Mouse (Mus musculus) limb, embryonic 14.5 days (tissue): Measurements from ENCODE around the gene Eno3. TPM values are rescaled to one million over a fixed set of nuclear protein-coding genes. Genes with fewer than 3 reads are reported as not detected.

ENCODE experiments used
- ATAC-seq: fragments of 200-750 bp; cut with Nextera tagmentation; 2 replicates; pipeline ENCODE4 v1.8.0; 2017; ENCODE audit warnings: low read depth, moderate number of reproducible peaks, moderate TSS enrichment; ENCODE audit not compliant: low FRiP score
- DNase-seq: peaks from one replicate; pipeline ENCODE4 v3.0.0-alpha.2; 2015; ENCODE audit warnings: low spot score
- H3K27ac ChIP-seq: fragments of 300-500 bp; sonication (generic); replicated peaks from 2 replicates; pipeline ENCODE4 v1.5.1; 2014; ENCODE audit warnings: low read depth, mild to moderate bottlenecking, low read length, moderate library complexity, mixed read lengths
- H3K27me3 ChIP-seq: fragments of 300-500 bp; sonication (generic); 2 replicates; pipeline ENCODE4 v1.6.1; 2014; ENCODE audit warnings: low read length, mixed read lengths; ENCODE audit not compliant: control insufficient read depth, insufficient read depth
- H3K36me3 ChIP-seq: fragments of 300-500 bp; sonication (generic); 2 replicates; pipeline ENCODE4 v1.6.1; 2014; ENCODE audit warnings: mild to moderate bottlenecking, low read length, moderate library complexity, mixed read lengths; ENCODE audit not compliant: control insufficient read depth, insufficient read depth
- H3K4me1 ChIP-seq: fragments of 300-500 bp; sonication (generic); 2 replicates; pipeline ENCODE4 v1.6.1; 2014; ENCODE audit warnings: antibody characterized with exemption, low read length, mixed read lengths; ENCODE audit not compliant: control insufficient read depth, insufficient read depth
- H3K4me2 ChIP-seq: fragments of 300-500 bp; sonication (generic); replicated peaks from 2 replicates; pipeline ENCODE4 v1.6.1; 2014; ENCODE audit warnings: low read depth, mild to moderate bottlenecking, low read length, moderate library complexity; ENCODE audit not compliant: severe bottlenecking
- H3K4me3 ChIP-seq: fragments of 300-500 bp; sonication (generic); replicated peaks from 2 replicates; pipeline ENCODE4 v1.5.1; 2014; ENCODE audit warnings: low read length
- H3K9ac ChIP-seq: fragments of 300-500 bp; sonication (generic); 2 replicates; pipeline ENCODE4 v1.6.1; 2014; ENCODE audit warnings: mild to moderate bottlenecking, low read depth, low read length, moderate library complexity; ENCODE audit not compliant: severe bottlenecking
- H3K9me3 ChIP-seq: fragments of 300-500 bp; sonication (generic); 2 replicates; pipeline ENCODE4 v1.6.1; 2016; ENCODE audit warnings: low read length; ENCODE audit not compliant: control insufficient read depth
- POLR2A ChIP-seq: fragments of 200-500 bp; IDR thresholded peaks from 2 replicates; pipeline ENCODE4 v1.8.0; 2012; ENCODE audit warnings: inconsistent platforms, mild to moderate bottlenecking, moderate library complexity, borderline replicate concordance; ENCODE audit not compliant: insufficient read depth, insufficient read length; ENCODE audit errors: extremely low read depth
- WGBS: fragments of 180-500 bp; shearing (Covaris S2); extraction: QIAGEN DNeasy Blood & Tissue Kit; methylation state at CpG from one replicate; pipeline ENCODE4 v1.1.7; 2014; 5-methylcytosine and 5-hydroxymethylcytosine counted together
- polyA plus RNA-seq, 2 experiments: library from polyadenylated mRNA; depleted of rRNA in 1 of 2; stranded (reverse) in 1 of 2; unstranded in 1 of 2; fragments of >200 nt; fragmentation: Nextera tagmentation in 1 of 2; extraction: Ambion mirVana in 1 of 2; gene quantifications; 2 replicates each; pipeline versions ENCODE4 v1.2.1 to v1.2.3; 2012 to 2014

Eno3 gene
- polyA plus RNA-seq, 2 experiments = 84.6 to 89.9 TPM

GRCm38 (mm10) chr11:70693504-70693903, 36.5 kb downstream of the Eno3 start:
- H3K27me3 ChIP-seq = no peaks in the 10 kb centered on the region
- H3K27ac ChIP-seq = no peak overlapping the region
- no peak for DNase-seq
- TF ChIP-seq POLR2A = no peak
- no peak overlapping the region for H3K4me2 ChIP-seq
- H3K9ac ChIP-seq = no peak overlapping the region
- WGBS = 61% methylated on average over 3 of the region's 3 CpGs
- no peaks in the 10 kb centered on the region for H3K9me3 ChIP-seq
- H3K36me3 ChIP-seq = no peaks in the 10 kb centered on the region
- H3K4me1 ChIP-seq = peaks cover 6% of the 10 kb centered on the region
- H3K4me3 ChIP-seq = no peak overlapping the region
- no peak for ATAC-seq

GRCm38 (mm10) chr11:70697376-70697775, 40.4 kb downstream of the Eno3 start:
- DNase-seq (no peak), ATAC-seq (no peak)
- H3K27me3 ChIP-seq = no peaks in the 10 kb centered on the region
- WGBS = 67% methylated on average over 3 of the region's 3 CpGs
- H3K4me2 ChIP-seq = no peak overlapping the region
- peaks cover 10% of the 10 kb centered on the region for H3K4me1 ChIP-seq
- no peaks in the 10 kb centered on the region for H3K9me3 ChIP-seq
- H3K4me3 ChIP-seq = no peak overlapping the region
- H3K36me3 ChIP-seq = no peaks in the 10 kb centered on the region
- no peak overlapping the region for H3K9ac ChIP-seq
- H3K27ac ChIP-seq = no peak overlapping the region
- TF ChIP-seq POLR2A = no peak

GRCm38 (mm10) chr11:70699051-70699450, 42.0 kb downstream of the Eno3 start:
- Histone ChIP-seq H3K27ac (no peak overlapping the region), H3K4me1 (peaks cover 10% of the 10 kb centered on the region), H3K4me3 (no peak overlapping the region; the same call in 1 of the 2 replicates), H3K9ac (no peak overlapping the region), H3K4me2 (no peak overlapping the region), H3K27me3 (no peaks in the 10 kb centered on the region), H3K36me3 (peaks cover 6% of the 10 kb centered on the region), H3K9me3 (no peaks in the 10 kb centered on the region)
- TF ChIP-seq POLR2A = no peak
- 68% methylated on average over 2 of the region's 2 CpGs for WGBS
- DNase-seq (no peak), ATAC-seq (no peak)

GRCm38 (mm10) chr11:70699722-70700556, 42.9 kb downstream of the Eno3 start, which contains the start of the genes Inca1 and Kif1c:
Gene Inca1, minus strand, starts transcription at chr11:70700155.
Gene Kif1c, plus strand, starts transcription at chr11:70700548.
- WGBS = 3% methylated on average over 55 of the region's 69 CpGs
- Histone ChIP-seq H3K9me3 (no peaks in the 10 kb centered on the region), H3K9ac (peak within 1 kb of the TSS; percentile 91), H3K36me3 (peaks cover 15% of the 10 kb centered on the region), H3K4me2 (peak within 1 kb of the TSS; percentile 85), H3K4me3 (peak within 1 kb of the TSS; percentile 90), H3K27me3 (no peaks in the 10 kb centered on the region), H3K27ac (peak within 1 kb of the TSS; percentile 93), H3K4me1 (peaks cover 10% of the 10 kb centered on the region)
- peak; percentile 93 for DNase-seq
- TF ChIP-seq POLR2A = 0 out of 2 replicates have a peak, but pooled peaks have one; percentile 59
- peak; percentile 96 for ATAC-seq

- H3K27ac ChIP-seq = peak overlapping the region; percentile 93
- H3K27me3 ChIP-seq = no peaks in the 10 kb centered on the region
- H3K9ac ChIP-seq = peak overlapping the region; percentile 91
- DNase-seq (no peak), ATAC-seq (peak; percentile 20)
- H3K4me3 ChIP-seq = peak overlapping the region; percentile 90
- TF ChIP-seq POLR2A = no peak
- peaks cover 22% of the 10 kb centered on the region for H3K36me3 ChIP-seq
- H3K9me3 ChIP-seq = no peaks in the 10 kb centered on the region
- H3K4me1 ChIP-seq = peaks cover 10% of the 10 kb centered on the region
- H3K4me2 ChIP-seq = peak overlapping the region; percentile 85
- WGBS = 0% methylated on average over 32 of the region's 34 CpGs
Observed at GRCm38 (mm10) chr11:70700613-70701012, 43.6 kb downstream of the Eno3 start.
